Mouse (Mus musculus) spleen, adult 2 months (tissue): ENCODE results near the gene Ola1.

ENCODE experiments used
- CTCF ChIP-seq: fragments of 200-500 bp; IDR thresholded peaks from 2 replicates; pipeline ENCODE4 v1.5.1; 2011; ENCODE audit warnings: mild to moderate bottlenecking, inconsistent platforms; ENCODE audit not compliant: insufficient read depth, insufficient read length, insufficient replicate concordance; ENCODE audit errors: extremely low read depth
- POLR2A ChIP-seq: fragments of 200-500 bp; IDR thresholded peaks from 2 replicates; pipeline ENCODE4 v1.6.1; 2011; ENCODE audit warnings: low read depth, low read length, inconsistent platforms

- TF ChIP-seq POLR2A (no peak), CTCF (no peak)
These were observed at the start of gene Ola1 for GRCm38 (mm10) chr2:73218913-73219312.
